Mouse (Mus musculus): ENCODE results near the gene Cyp4a32.
"Not testable (repeated sequence)": the region's sequence is repeated elsewhere in the genome, so short reads cannot be mapped to it uniquely, and the experiment has no call there.

The Cyp4a32 gene

DNA sequence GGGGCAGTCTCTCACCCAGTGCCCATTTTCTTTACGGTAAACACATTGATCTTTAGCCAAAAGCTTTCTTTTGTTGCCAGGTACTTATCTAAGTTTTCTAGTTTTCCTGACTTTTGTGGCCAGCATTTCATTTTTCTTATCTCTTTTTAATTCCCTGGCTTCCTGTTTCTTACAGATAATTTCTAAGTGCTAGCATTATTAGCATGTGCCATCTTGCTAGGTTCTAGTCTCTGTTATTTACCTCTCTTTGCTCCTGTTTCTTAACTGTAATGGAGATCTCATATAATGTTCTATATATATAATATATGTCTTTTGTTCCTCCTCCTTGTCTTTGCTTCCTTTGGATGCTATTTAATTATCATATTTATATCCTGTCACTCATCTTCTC lies 55.8 kb downstream of the Cyp4a32 start:
- in situ Hi-C loops (cut with MboI, MseI): not testable (repeated sequence)

GRCm38 (mm10) chr4:115657104-115657866 lies 56.5 kb downstream of the Cyp4a32 start:
- in situ Hi-C loops (cut with MboI, MseI): no loop called here

DNA sequence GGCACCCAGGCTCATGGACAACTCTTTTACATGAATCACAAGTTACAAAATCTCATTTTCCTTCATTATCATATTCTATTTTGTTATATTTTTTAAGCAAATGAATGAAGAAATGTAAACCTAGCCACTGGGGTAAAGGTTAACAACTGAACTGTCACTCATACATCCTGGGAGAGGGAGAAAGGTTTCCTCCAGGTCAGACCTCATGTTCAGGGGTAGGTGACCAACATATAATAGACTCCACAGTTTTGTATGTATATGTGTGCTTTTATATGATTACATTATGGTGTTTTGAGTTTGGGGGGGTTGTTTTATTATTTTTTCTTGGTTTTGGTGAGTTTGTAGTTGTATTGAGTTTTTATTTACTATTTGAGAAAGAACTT lies 57.1 kb downstream of the Cyp4a32 start:
- in situ Hi-C loops (cut with MboI, MseI): no loop called here

GRCm38 (mm10) chr4:115659190-115659589 lies 58.4 kb downstream of the Cyp4a32 start:
- in situ Hi-C loops (cut with MboI, MseI): no loop called here
